Mouse (Mus musculus) forebrain, embryonic 10.5 days (tissue): Measurements from ENCODE around the gene Pla2g2d. TPM values are rescaled to one million over a fixed set of nuclear protein-coding genes. Genes with fewer than 3 reads are reported as not detected.
A peak's percentile ranks its signal among the peaks of the same experiment; 100 is the strongest.
"Not testable (repeated sequence)": the region's sequence is repeated elsewhere in the genome, so short reads cannot be mapped to it uniquely, and the experiment has no call there.

ENCODE experiments used
- DNase-seq: peaks from one replicate; pipeline ENCODE4 v3.0.0-alpha.2; 2017; ENCODE audit warnings: low spot score; ENCODE audit errors: extremely low spot score
- H3K27ac ChIP-seq: fragments of 300-500 bp; sonication (generic); 2 replicates; pipeline ENCODE4 v1.5.1; 2016; ENCODE audit warnings: mild to moderate bottlenecking
- H3K27me3 ChIP-seq: fragments of 300-500 bp; sonication (generic); 2 replicates; pipeline ENCODE4 v1.6.1; 2016; ENCODE audit warnings: mild to moderate bottlenecking; ENCODE audit not compliant: poor library complexity, severe bottlenecking
- H3K36me3 ChIP-seq: fragments of 300-500 bp; sonication (generic); replicated peaks from 2 replicates; pipeline ENCODE4 v1.6.1; 2016; ENCODE audit warnings: mild to moderate bottlenecking, moderate library complexity
- H3K4me1 ChIP-seq: fragments of 300-500 bp; sonication (generic); 2 replicates; pipeline ENCODE4 v1.6.1; 2016
- H3K4me3 ChIP-seq: fragments of 300-500 bp; sonication (generic); 2 replicates; pipeline ENCODE4 v1.5.1; 2016; ENCODE audit warnings: mild to moderate bottlenecking, moderate library complexity
- H3K9me3 ChIP-seq: fragments of 300-500 bp; sonication (generic); 2 replicates; pipeline ENCODE4 v1.6.1; 2016; ENCODE audit warnings: mild to moderate bottlenecking, moderate library complexity
- WGBS: fragments of 180-500 bp; shearing (Covaris S2); methylation state at CpG from one replicate; pipeline ENCODE4 v1.1.7; 2016; 5-methylcytosine and 5-hydroxymethylcytosine counted together
- polyA plus RNA-seq: library from polyadenylated mRNA; unstranded; fragments of >200 nt; fragmentation: Nextera tagmentation; extraction: Ambion mirVana; gene quantifications from 2 replicates; pipeline ENCODE4 v1.2.1, GENCODE M21; 2016

Gene Pla2g2d
- polyA plus RNA-seq, 1 experiment from 2014 or later: 0.15 TPM

GRCm38 (mm10) chr4:138816166-138816565 lies 40.6 kb downstream of the Pla2g2d start:
- peaks cover 12% of the 10 kb centered on the region for H3K4me1 ChIP-seq
- no peaks in the 10 kb centered on the region for H3K36me3 ChIP-seq
- no peak for DNase-seq
- no peak overlapping the region for H3K27ac ChIP-seq
- H3K4me3 ChIP-seq: no peak overlapping the region
- 86% methylated on average over 9 of the region's 9 CpGs for WGBS
- H3K27me3 ChIP-seq: no peaks in the 10 kb centered on the region
- H3K9me3 ChIP-seq: no peaks in the 10 kb centered on the region

- 75% methylated on average over 6 of the region's 6 CpGs for WGBS
- no peak overlapping the region for H3K4me3 ChIP-seq
Observed at GRCm38 (mm10) chr4:138817736-138818135, 42.2 kb downstream of the Pla2g2d start.

GRCm38 (mm10) chr4:138819101-138819500 lies 43.6 kb downstream of the Pla2g2d start:
- Histone ChIP-seq H3K27me3 (no peaks in the 10 kb centered on the region), H3K4me1 (peaks cover 12% of the 10 kb centered on the region), H3K36me3 (no peaks in the 10 kb centered on the region), H3K4me3 (no peak overlapping the region), H3K27ac (peak overlapping the region; percentile 53), H3K9me3 (peaks cover 18% of the 10 kb centered on the region)
- WGBS: 39% methylated on average over 8 of the region's 8 CpGs
- no peak for DNase-seq

More at GRCm38 (mm10) chr4:138817736-138818135, 42.2 kb downstream of the Pla2g2d start:
- no peak overlapping the region for H3K27ac ChIP-seq
- H3K9me3 ChIP-seq: peaks cover 7% of the 10 kb centered on the region
- no peaks in the 10 kb centered on the region for H3K27me3 ChIP-seq
- DNase-seq: no peak
- H3K4me1 ChIP-seq: peaks cover 12% of the 10 kb centered on the region
- no peaks in the 10 kb centered on the region for H3K36me3 ChIP-seq

- peaks cover 12% of the 10 kb centered on the region for H3K4me1 ChIP-seq
- no peaks in the 10 kb centered on the region for H3K27me3 ChIP-seq
- H3K9me3 ChIP-seq: peaks cover 20% of the 10 kb centered on the region
- no peaks in the 10 kb centered on the region for H3K36me3 ChIP-seq
- WGBS: 90% methylated on average over 2 of the region's 2 CpGs
- H3K27ac ChIP-seq: no peak overlapping the region
- no peak overlapping the region for H3K4me3 ChIP-seq
- no peak for DNase-seq
Observed at GRCm38 (mm10) chr4:138821036-138821435, 45.5 kb downstream of the Pla2g2d start.

GRCm38 (mm10) chr4:138824161-138824560 lies 48.6 kb downstream of the Pla2g2d start:
- WGBS: 78% methylated on average over 2 of the region's 2 CpGs
- not testable (repeated sequence) for H3K4me1 ChIP-seq, DNase-seq, H3K27me3 ChIP-seq, H3K27ac ChIP-seq, H3K36me3 ChIP-seq, H3K4me3 ChIP-seq
- H3K9me3 ChIP-seq: peaks cover 20% of the 10 kb centered on the region

- no peaks in the 10 kb centered on the region for H3K27me3 ChIP-seq
- H3K4me3 ChIP-seq: no peak overlapping the region
- WGBS: 85% methylated on average over 2 of the region's 2 CpGs
- H3K4me1 ChIP-seq: peaks cover 2% of the 10 kb centered on the region
- no peaks in the 10 kb centered on the region for H3K36me3 ChIP-seq
- H3K27ac ChIP-seq: no peak overlapping the region
- no peak for DNase-seq
- peaks cover 20% of the 10 kb centered on the region for H3K9me3 ChIP-seq
Observed at GRCm38 (mm10) chr4:138824660-138825059, 49.1 kb downstream of the Pla2g2d start.

GRCm38 (mm10) chr4:138825751-138826567 lies 50.4 kb downstream of the Pla2g2d start:
- H3K36me3 ChIP-seq: no peaks in the 10 kb centered on the region
- H3K4me3 ChIP-seq: no peak overlapping the region
- H3K4me1 ChIP-seq: peaks cover 10% of the 10 kb centered on the region
- no peak overlapping the region for H3K27ac ChIP-seq
- peaks cover 20% of the 10 kb centered on the region for H3K9me3 ChIP-seq
- no peaks in the 10 kb centered on the region for H3K27me3 ChIP-seq
- DNase-seq: no peak
- WGBS: 79% methylated on average over 18 of the region's 18 CpGs

- Histone ChIP-seq H3K27me3 (no peaks in the 10 kb centered on the region), H3K9me3 (peaks cover 19% of the 10 kb centered on the region)
Observed at GRCm38 (mm10) chr4:138827147-138827546, 51.6 kb downstream of the Pla2g2d start.

More at GRCm38 (mm10) chr4:138827147-138827546, 51.6 kb downstream of the Pla2g2d start:
- DNase-seq: no peak
- Histone ChIP-seq H3K36me3 (no peaks in the 10 kb centered on the region), H3K4me3 (no peak overlapping the region), H3K27ac (no peak overlapping the region), H3K4me1 (peaks cover 10% of the 10 kb centered on the region)
- WGBS: 77% methylated on average over 11 of the region's 11 CpGs

Other genes starting within 250 kb of the Pla2g2d start
- 0.17 and 0.43 TPM in 2 replicates for gene Vwa5b1, start 139.9 kb upstream of the Pla2g2d start, polyA plus RNA-seq
- 0.33 and 0.57 TPM in 2 replicates for gene Pla2g2c, start 50.9 kb upstream of the Pla2g2d start, polyA plus RNA-seq
- 1.0 and 1.4 TPM in 2 replicates for gene Ubxn10, start 38.6 kb upstream of the Pla2g2d start, polyA plus RNA-seq
- gene Pla2g2f, start 18.1 kb upstream of the Pla2g2d start, polyA plus RNA-seq: not detected in 2 replicates
- 0.66 and 0.86 TPM in 2 replicates for gene Pla2g5, start 87.7 kb downstream of the Pla2g2d start, polyA plus RNA-seq
- not detected in 2 replicates for gene Gm13030, start 98.2 kb downstream of the Pla2g2d start, polyA plus RNA-seq
- gene Pla2g2e, start 102.2 kb downstream of the Pla2g2d start, polyA plus RNA-seq: not detected in 2 replicates
- 3.5 TPM in 2 replicates for gene Otud3, start 138.2 kb downstream of the Pla2g2d start, polyA plus RNA-seq
- not detected in 2 replicates for gene Rnf186, start 191.4 kb downstream of the Pla2g2d start, polyA plus RNA-seq
- 0.90 and 1.0 TPM in 2 replicates for gene Tmco4, start 197.2 kb downstream of the Pla2g2d start, polyA plus RNA-seq